Mouse (Mus musculus) thymus, adult 2 months (tissue): ENCODE measurements around the gene Id1.

Experiments used
- CTCF ChIP-seq: fragments of 200-500 bp; IDR thresholded peaks from 2 replicates; pipeline ENCODE4 v1.5.1; 2012; ENCODE audit warnings: mild to moderate bottlenecking, control low read depth, low read length, moderate library complexity, borderline replicate concordance; ENCODE audit not compliant: control insufficient read depth, poor library complexity, insufficient read depth; ENCODE audit errors: extremely low read depth
- POLR2A ChIP-seq: fragments of 200-500 bp; IDR thresholded peaks from 2 replicates; pipeline ENCODE4 v1.6.1; 2012; ENCODE audit warnings: mild to moderate bottlenecking, low read length, control low read depth, moderate library complexity; ENCODE audit not compliant: control insufficient read depth, poor library complexity, insufficient read depth; ENCODE audit errors: extremely low read depth

- TF ChIP-seq POLR2A (no peak), CTCF (no peak)
Measured at GRCm38 (mm10) chr2:152728594-152728993, 7.5 kb upstream of the Id1 start.
